Mouse (Mus musculus) E14TG2a.4 (cell line): ENCODE measurements at regions not wholly inside any gene's neighbourhood (a gene's known extent, or its start where the extent isn't known, plus 50 kb on each side); places are given as distances from the start of the nearest gene placed in this dataset.

Experiments used
- H3K27me3 ChIP-seq: 2 replicates; pipeline ENCODE4 v1.6.1; 2014; ENCODE audit warnings: low read length, control low read depth; ENCODE audit not compliant: insufficient read depth
- H3K36me3 ChIP-seq: 2 replicates; pipeline ENCODE4 v1.6.1; 2014; ENCODE audit warnings: low read length, control low read depth; ENCODE audit not compliant: insufficient read depth
- H3K4me1 ChIP-seq: replicated peaks from 2 replicates; pipeline ENCODE4 v1.6.1; 2014; ENCODE audit warnings: low read depth, low read length, control low read depth
- H3K4me3 ChIP-seq: replicated peaks from 2 replicates; pipeline ENCODE4 v1.5.1; 2014; ENCODE audit warnings: mild to moderate bottlenecking, low read length
- H3K9me3 ChIP-seq: 2 replicates; pipeline ENCODE4 v1.6.1; 2014; ENCODE audit warnings: low read length, control low read depth
- CTCF ChIP-seq: conservative IDR thresholded peaks from 2 replicates; pipeline ENCODE4 v1.5.1; 2014; ENCODE audit warnings: low read length
- NANOG ChIP-seq: IDR thresholded peaks from 2 replicates; pipeline ENCODE4 v1.6.1; 2014; ENCODE audit warnings: borderline replicate concordance, low read length, mixed read lengths
- POU5F1 ChIP-seq: IDR thresholded peaks from 2 replicates; pipeline ENCODE4 v1.6.1; 2014; ENCODE audit warnings: low read length, borderline replicate concordance

DNA sequence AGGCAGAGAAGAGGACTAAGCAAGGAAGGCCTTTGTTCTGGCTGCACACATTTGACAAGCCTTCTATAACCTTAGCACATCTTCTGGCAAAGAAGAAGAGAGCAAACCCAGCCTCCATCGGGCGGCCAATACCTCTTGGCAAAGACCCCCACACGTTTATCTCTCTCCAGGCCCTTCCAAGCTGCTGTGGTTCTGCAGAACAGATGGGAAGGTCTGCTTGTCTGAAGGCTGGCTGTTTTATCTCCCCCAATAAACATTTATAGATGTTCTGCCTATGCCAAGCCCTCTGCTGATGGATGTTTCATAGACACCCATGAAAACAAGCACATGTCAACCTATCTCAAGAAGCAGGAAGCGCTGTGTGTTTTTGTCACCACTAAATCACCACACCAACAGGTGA lies 339.4 kb upstream of the Rarb start:
- no peak overlapping the region for H3K4me3 ChIP-seq

DNA sequence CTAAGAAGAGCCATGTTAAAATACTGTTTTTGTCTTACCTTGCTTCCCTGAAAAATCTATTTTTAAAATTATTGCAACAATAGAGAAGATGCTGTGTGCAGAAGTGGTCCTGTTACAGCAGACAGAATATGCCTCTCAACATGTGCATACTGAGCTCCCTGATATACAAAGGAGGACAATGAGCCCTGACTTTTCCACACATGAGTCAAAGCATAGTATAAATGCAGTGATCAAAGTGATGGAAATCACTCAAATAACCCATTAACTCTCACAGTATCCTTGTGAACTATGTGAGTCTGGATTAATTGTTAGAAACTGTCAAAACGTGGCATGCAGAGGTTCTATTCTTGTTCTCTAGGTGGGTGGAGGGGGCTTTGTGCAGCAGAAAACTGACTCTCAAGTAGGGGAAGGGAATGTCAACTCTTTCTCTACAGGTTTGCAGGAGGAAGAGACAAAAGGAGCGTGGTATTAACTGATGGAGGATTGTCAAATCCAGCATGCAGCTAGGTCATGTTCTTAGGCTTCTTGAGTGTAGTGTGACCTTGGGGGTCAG lies 337.5 kb upstream of the Rarb start:
- TF ChIP-seq NANOG (no peak), CTCF (no peak), POU5F1 (no peak)

More for the DNA sequence above, 339.4 kb upstream of the Rarb start:
- H3K9me3 ChIP-seq: no peaks in the 10 kb centered on the region
- no peaks in the 10 kb centered on the region for H3K27me3 ChIP-seq
- no peak for TF ChIP-seq CTCF
- no peak for TF ChIP-seq POU5F1
- no peak for TF ChIP-seq NANOG
- H3K4me1 ChIP-seq: no peaks in the 10 kb centered on the region
- H3K36me3 ChIP-seq: no peaks in the 10 kb centered on the region

GRCm38 (mm10) chr14:17120679-17121078 lies 301.7 kb upstream of the Rarb start:
- Histone ChIP-seq H3K4me3 (no peak overlapping the region), H3K4me1 (no peaks in the 10 kb centered on the region), H3K9me3 (no peaks in the 10 kb centered on the region), H3K36me3 (no peaks in the 10 kb centered on the region), H3K27me3 (no peaks in the 10 kb centered on the region)
- TF ChIP-seq NANOG: no peak
- TF ChIP-seq POU5F1: no peak
- no peak for TF ChIP-seq CTCF

More for the DNA sequence above, 337.5 kb upstream of the Rarb start:
- no peaks in the 10 kb centered on the region for H3K9me3 ChIP-seq
- no peaks in the 10 kb centered on the region for H3K27me3 ChIP-seq
- H3K4me1 ChIP-seq: no peaks in the 10 kb centered on the region
- H3K4me3 ChIP-seq: no peak overlapping the region
- H3K36me3 ChIP-seq: no peaks in the 10 kb centered on the region

- Histone ChIP-seq H3K27me3 (no peaks in the 10 kb centered on the region), H3K4me3 (no peak overlapping the region), H3K4me1 (no peaks in the 10 kb centered on the region), H3K9me3 (no peaks in the 10 kb centered on the region), H3K36me3 (no peaks in the 10 kb centered on the region)
- no peak for TF ChIP-seq CTCF
- no peak for TF ChIP-seq POU5F1
- TF ChIP-seq NANOG: no peak
Observed at GRCm38 (mm10) chr14:17106668-17107067, 287.7 kb upstream of the Rarb start.

GRCm38 (mm10) chr14:17102486-17102885 lies 283.5 kb upstream of the Rarb start:
- no peaks in the 10 kb centered on the region for H3K4me1 ChIP-seq
- no peak for TF ChIP-seq NANOG
- no peak for TF ChIP-seq CTCF
- no peak for TF ChIP-seq POU5F1
- H3K4me3 ChIP-seq: no peak overlapping the region
- no peaks in the 10 kb centered on the region for H3K36me3 ChIP-seq
- H3K27me3 ChIP-seq: no peaks in the 10 kb centered on the region
- H3K9me3 ChIP-seq: no peaks in the 10 kb centered on the region

- Histone ChIP-seq H3K36me3 (no peaks in the 10 kb centered on the region), H3K27me3 (no peaks in the 10 kb centered on the region), H3K4me3 (no peak overlapping the region), H3K9me3 (no peaks in the 10 kb centered on the region), H3K4me1 (no peaks in the 10 kb centered on the region; the same call in 1 of the 2 replicates)
- TF ChIP-seq NANOG (no peak), POU5F1 (no peak), CTCF (no peak)
Observed at GRCm38 (mm10) chr14:17090573-17090937, 271.6 kb upstream of the Rarb start.

- TF ChIP-seq POU5F1: no peak
- no peak for TF ChIP-seq NANOG
- no peak for TF ChIP-seq CTCF
- Histone ChIP-seq H3K9me3 (no peaks in the 10 kb centered on the region), H3K4me3 (no peak overlapping the region), H3K36me3 (no peaks in the 10 kb centered on the region), H3K27me3 (no peaks in the 10 kb centered on the region), H3K4me1 (no peaks in the 10 kb centered on the region; the same call in 1 of the 2 replicates)
Observed at GRCm38 (mm10) chr14:17089640-17090572, 270.9 kb upstream of the Rarb start.

- Histone ChIP-seq H3K36me3 (no peaks in the 10 kb centered on the region), H3K27me3 (no peaks in the 10 kb centered on the region), H3K9me3 (no peaks in the 10 kb centered on the region), H3K4me3 (no peak overlapping the region), H3K4me1 (no peaks in the 10 kb centered on the region; the same call in 1 of the 2 replicates)
- TF ChIP-seq CTCF (no peak), NANOG (no peak), POU5F1 (no peak)
Observed at GRCm38 (mm10) chr14:17089089-17089634, 270.2 kb upstream of the Rarb start.
